Mouse (Mus musculus) neural tube, embryonic 12.5 days (tissue): ENCODE measurements around the gene Gm21767. TPM values are rescaled to one million over a fixed set of nuclear protein-coding genes. Genes with fewer than 3 reads are reported as not detected.
"Not testable (repeated sequence)": the region's sequence is repeated elsewhere in the genome, so short reads cannot be mapped to it uniquely, and the experiment has no call there.

ENCODE experiments used
- ATAC-seq: fragments of 200-750 bp; cut with Nextera tagmentation; 2 replicates; pipeline ENCODE4 v1.8.0; 2017; ENCODE audit warnings: low read depth, mild to moderate bottlenecking, moderate TSS enrichment, moderate library complexity; ENCODE audit not compliant: low FRiP score
- H3K27ac ChIP-seq: fragments of 300-500 bp; sonication (generic); 2 replicates; pipeline ENCODE4 v1.5.1; 2016
- H3K27me3 ChIP-seq: fragments of 300-500 bp; sonication (generic); replicated peaks from 2 replicates; pipeline ENCODE4 v1.6.1; 2016; ENCODE audit warnings: mild to moderate bottlenecking
- H3K36me3 ChIP-seq: fragments of 300-500 bp; sonication (generic); 2 replicates; pipeline ENCODE4 v1.6.1; 2016; ENCODE audit warnings: mild to moderate bottlenecking
- H3K4me1 ChIP-seq: fragments of 300-500 bp; sonication (generic); 2 replicates; pipeline ENCODE4 v1.6.1; 2016
- H3K4me2 ChIP-seq: fragments of 300-500 bp; sonication (generic); replicated peaks from 2 replicates; pipeline ENCODE4 v1.6.1; 2016; ENCODE audit warnings: mild to moderate bottlenecking
- H3K4me3 ChIP-seq: fragments of 300-500 bp; sonication (generic); 2 replicates; pipeline ENCODE4 v1.5.1; 2016
- H3K9ac ChIP-seq: fragments of 300-500 bp; sonication (generic); 2 replicates; pipeline ENCODE4 v1.6.1; 2016; ENCODE audit warnings: mild to moderate bottlenecking
- H3K9me3 ChIP-seq: fragments of 300-500 bp; sonication (generic); 2 replicates; pipeline ENCODE4 v1.6.1; 2016; ENCODE audit warnings: mild to moderate bottlenecking
- WGBS: fragments of 180-500 bp; shearing (Covaris S2); methylation state at CpG from one replicate; pipeline ENCODE4 v1.1.7; 2016; 5-methylcytosine and 5-hydroxymethylcytosine counted together
- polyA plus RNA-seq: library from polyadenylated mRNA; unstranded; fragments of >200 nt; fragmentation: Nextera tagmentation; extraction: Ambion mirVana; gene quantifications from 2 replicates; pipeline ENCODE4 v1.2.1, GENCODE M21; 2016

The Gm21767 gene
- not detected in 2 replicates for polyA plus RNA-seq

GRCm38 (mm10) chrY:13941438-13941837, at the start of gene Gm21767:
Gene Gm21767, plus strand, starts transcription at chrY:13941738.
- not testable (repeated sequence) for H3K9ac ChIP-seq, H3K4me2 ChIP-seq, H3K27ac ChIP-seq, H3K27me3 ChIP-seq, H3K4me3 ChIP-seq, H3K9me3 ChIP-seq, H3K4me1 ChIP-seq, ATAC-seq, H3K36me3 ChIP-seq
- no CpG with 5 or more reads among the region's 3 CpGs for WGBS
